Comparison of ENCODE assay signal across 9 mouse cellular contexts in the genomic region with DNA sequence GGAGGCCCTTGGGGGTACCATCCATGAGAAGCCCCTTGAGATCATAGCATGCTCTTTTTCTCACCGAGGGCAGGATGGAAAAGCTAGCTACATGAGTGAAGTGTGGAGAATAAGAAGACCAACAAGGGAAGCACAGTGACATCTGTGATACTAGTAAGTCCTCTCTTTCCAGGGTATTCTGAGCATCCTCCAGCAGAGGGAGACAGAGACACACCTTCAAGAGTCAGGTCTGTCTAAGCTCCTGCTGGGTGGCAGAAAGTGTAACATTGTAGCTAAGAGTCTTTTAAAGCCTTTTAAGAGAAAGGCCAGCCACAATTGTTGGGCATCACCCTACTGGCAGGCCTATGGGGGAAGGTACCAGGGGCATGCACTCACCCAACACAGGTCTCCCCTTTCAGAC. TPM values are rescaled to one million over a fixed set of nuclear protein-coding genes. Genes with fewer than 3 reads are reported as not detected.
A peak's percentile ranks its signal among the peaks of the same experiment; 100 is the strongest.
DNase-seq lines count a peak whose midpoint lies in the region; ATAC-seq lines count a peak whose summit lies in the region.
"Had no signal": no experiment of that assay in that cellular context is flagged by ENCODE, and none has a peak within 500 bp of the region (broad histone marks: within the 10 kb centered on the region; RNA-seq: fewer than 3 reads in every experiment).

No protein-coding gene starts in this region.

- 0 out of 2 replicates have a peak, but pooled peaks have one; percentile 7 for ATAC-seq in heart, embryonic 11.5 days (replicated peaks; ENCODE audit: insufficient number of reproducible peaks, low FRiP score, low TSS enrichment)

- H3K4me1 ChIP-seq in heart, embryonic 11.5 days (ENCODE audit: control insufficient read depth, insufficient read depth, low read length), result no peaks in the 10 kb centered on the region
- H3K4me1 ChIP-seq: liver, embryonic 13.5 days had no signal

- H3K36me3 ChIP-seq in heart, embryonic 11.5 days (ENCODE audit: control insufficient read depth, insufficient read depth, low read length), result no peaks in the 10 kb centered on the region
- H3K36me3 ChIP-seq: liver, embryonic 13.5 days had no signal

- H3K27me3 ChIP-seq in heart, embryonic 11.5 days (ENCODE audit: control insufficient read depth, insufficient read depth, low read length), result no peaks in the 10 kb centered on the region
- H3K27me3 ChIP-seq: liver, embryonic 13.5 days had no signal

- H3K9ac ChIP-seq in heart, embryonic 11.5 days (ENCODE audit: low read depth, low read length), result no peak overlapping the region
- H3K9ac ChIP-seq: liver, embryonic 13.5 days had no signal

- no peaks in the 10 kb centered on the region; the same call in 1 of the 2 replicates for H3K9me3 ChIP-seq in heart, embryonic 11.5 days (replicated peaks; ENCODE audit: control insufficient read depth, low read length)
- H3K9me3 ChIP-seq: liver, embryonic 13.5 days had no signal

- no peak overlapping the region for H3K4me2 ChIP-seq in heart, embryonic 11.5 days
- H3K4me2 ChIP-seq: liver, embryonic 13.5 days had no signal

- no peak overlapping the region for H3K4me3 ChIP-seq in heart, embryonic 11.5 days (ENCODE audit: low read depth, low read length)
- H3K4me3 ChIP-seq: liver, embryonic 13.5 days had no signal

- no peak for DNase-seq in heart, adult 11 months
- peak; percentile 20 for DNase-seq in urinary bladder, postnatal 14 days (ENCODE audit: low spot score)
- DNase-seq in urinary bladder, adult 2 months (ENCODE audit: low spot score), result no peak
- DNase-seq in fibroblast of lung, adult 2 months (ENCODE audit: low read depth), result peak; percentile 18
- peak; percentile 35 for DNase-seq in lung, postnatal 36 days
- DNase-seq in ovary, postnatal 10 days (ENCODE audit: low spot score), result no peak
- no peak for DNase-seq in gastrocnemius, postnatal 4 days (ENCODE audit: low spot score in 2 of 2)
- DNase-seq: liver, embryonic 13.5 days had no signal

- H3K27ac ChIP-seq in heart, embryonic 11.5 days (ENCODE audit: low read depth, low read length), result no peak overlapping the region
- H3K27ac ChIP-seq: liver, embryonic 13.5 days had no signal

- 48% methylated on average over 1 of the region's 1 CpGs for WGBS in heart, embryonic 11.5 days (ENCODE audit: insufficient replicate concordance)

RNA-seq across cellular contexts. Expression of gene Crlf2, which starts 43.8 kb away (rescaled TPM):
- polyA plus RNA-seq in heart, embryonic 11.5 days (2014; fragmentation: Nextera tagmentation; extraction: Ambion mirVana), result 5.4 and 5.8 TPM in 2 replicates
- polyA plus RNA-seq in urinary bladder, adult 2 months (2012; rRNA removed), result 24.7 and 26.4 TPM in 2 replicates
- total RNA-seq in gastrocnemius, postnatal 4 days (2021), result 10 to 100 TPM; 13.6 to 18.0 TPM

Comparison
In these comparisons a context has a peak if more than half of its experiments do, and no peak if none do; other contexts are left out.
1. DNase-seq: peak in urinary bladder, postnatal 14 days (single experiment), fibroblast of lung, adult 2 months (single experiment) and lung, postnatal 36 days (single experiment); none in heart, adult 11 months (single experiment), urinary bladder, adult 2 months (single experiment), ovary, postnatal 10 days (single experiment) and gastrocnemius, postnatal 4 days (0 of 2).